Mouse (Mus musculus) neural tube, embryonic 14.5 days (tissue): ENCODE results near the gene Usp21. TPM values are rescaled to one million over a fixed set of nuclear protein-coding genes. Genes with fewer than 3 reads are reported as not detected.

Experiments
- ATAC-seq: fragments of 200-750 bp; cut with Nextera tagmentation; 2 replicates; pipeline ENCODE4 v1.8.0; 2017; ENCODE audit warnings: low read depth, mild to moderate bottlenecking, moderate TSS enrichment, moderate library complexity
- H3K27ac ChIP-seq: fragments of 300-500 bp; sonication (generic); 2 replicates; pipeline ENCODE4 v1.5.1; 2014; ENCODE audit warnings: low read depth, mild to moderate bottlenecking, control low read depth, low read length, moderate library complexity, mixed read lengths
- H3K27me3 ChIP-seq: fragments of 300-500 bp; sonication (generic); 2 replicates; pipeline ENCODE4 v1.6.1; 2014; ENCODE audit warnings: low read length; ENCODE audit not compliant: control insufficient read depth, insufficient read depth
- H3K36me3 ChIP-seq: fragments of 300-500 bp; sonication (generic); 2 replicates; pipeline ENCODE4 v1.6.1; 2014; ENCODE audit warnings: low read length, mixed read lengths; ENCODE audit not compliant: control insufficient read depth, insufficient read depth
- H3K4me1 ChIP-seq: fragments of 300-500 bp; sonication (generic); 2 replicates; pipeline ENCODE4 v1.6.1; 2014; ENCODE audit warnings: low read length; ENCODE audit not compliant: control insufficient read depth, insufficient read depth
- H3K4me2 ChIP-seq: fragments of 300-500 bp; sonication (generic); 2 replicates; pipeline ENCODE4 v1.6.1; 2014; ENCODE audit warnings: mild to moderate bottlenecking, low read depth, low read length, control low read depth
- H3K4me3 ChIP-seq: fragments of 300-500 bp; sonication (generic); 2 replicates; pipeline ENCODE4 v1.5.1; 2014; ENCODE audit warnings: low read depth, low read length, control low read depth, mixed read lengths
- H3K9ac ChIP-seq: fragments of 300-500 bp; sonication (generic); replicated peaks from 2 replicates; pipeline ENCODE4 v1.6.1; 2014; ENCODE audit warnings: low read depth, mild to moderate bottlenecking, control low read depth, low read length, mixed read lengths
- H3K9me3 ChIP-seq: fragments of 300-500 bp; sonication (generic); 2 replicates; pipeline ENCODE4 v1.6.1; 2016; ENCODE audit warnings: low read length; ENCODE audit not compliant: control insufficient read depth
- WGBS: fragments of 180-500 bp; shearing (Covaris S2); extraction: QIAGEN DNeasy Blood & Tissue Kit; methylation state at CpG from one replicate; pipeline ENCODE4 v1.1.7; 2014; 5-methylcytosine and 5-hydroxymethylcytosine counted together
- polyA plus RNA-seq: library from polyadenylated mRNA; unstranded; fragments of >200 nt; fragmentation: Nextera tagmentation; extraction: Ambion mirVana; gene quantifications from 2 replicates; pipeline ENCODE4 v1.2.1, GENCODE M21; 2014

Gene Usp21
- polyA plus RNA-seq, 1 experiment from 2014 or later = 76.8 TPM

- H3K4me1 ChIP-seq = peaks cover 8% of the 10 kb centered on the region
- peak overlapping the region; percentile 72 for H3K4me3 ChIP-seq
- H3K4me2 ChIP-seq = peak overlapping the region; percentile 65
- H3K9me3 ChIP-seq = no peaks in the 10 kb centered on the region
- 87% methylated on average over 3 of the region's 3 CpGs for WGBS
- H3K27me3 ChIP-seq = no peaks in the 10 kb centered on the region; the same call in 1 of the 2 replicates
- no peak for ATAC-seq
- H3K36me3 ChIP-seq = no peaks in the 10 kb centered on the region; the same call in 1 of the 2 replicates
- H3K27ac ChIP-seq = no peak overlapping the region
- no peak overlapping the region for H3K9ac ChIP-seq
These were observed 5.6 kb upstream of the Usp21 start for GRCm38 (mm10) chr1:171293351-171293750.

GRCm38 (mm10) chr1:171288328-171288727 is 537 bp upstream of the Usp21 start:
- no peak for ATAC-seq
- no peak overlapping the region for H3K9ac ChIP-seq
- H3K27me3 ChIP-seq = no peaks in the 10 kb centered on the region
- peaks cover 12% of the 10 kb centered on the region for H3K4me1 ChIP-seq
- peak overlapping the region; percentile 18; the same call in 1 of the 2 replicates for H3K27ac ChIP-seq
- peaks cover 13% of the 10 kb centered on the region for H3K36me3 ChIP-seq
- H3K4me2 ChIP-seq = peak overlapping the region; percentile 70; the same call in 1 of the 2 replicates
- no peaks in the 10 kb centered on the region for H3K9me3 ChIP-seq
- peak overlapping the region; percentile 94; the same call in 1 of the 2 replicates for H3K4me3 ChIP-seq
- WGBS = 63% methylated on average over 4 of the region's 4 CpGs

GRCm38 (mm10) chr1:171286517-171286916 is 1.3 kb downstream of the Usp21 start:
- H3K4me3 ChIP-seq = peak overlapping the region; percentile 94; the same call in 1 of the 2 replicates
- no peaks in the 10 kb centered on the region for H3K9me3 ChIP-seq
- 93% methylated on average over 19 of the region's 19 CpGs for WGBS
- H3K27ac ChIP-seq = no peak overlapping the region
- H3K4me1 ChIP-seq = peaks cover 9% of the 10 kb centered on the region
- H3K4me2 ChIP-seq = peak overlapping the region; percentile 70
- no peaks in the 10 kb centered on the region for H3K27me3 ChIP-seq
- peaks cover 18% of the 10 kb centered on the region for H3K36me3 ChIP-seq
- H3K9ac ChIP-seq = peak overlapping the region; percentile 98; the same call in 1 of the 2 replicates
- ATAC-seq = no peak

GRCm38 (mm10) chr1:171285096-171285892 is 2.5 kb downstream of the Usp21 start:
- peaks cover 10% of the 10 kb centered on the region for H3K4me1 ChIP-seq
- no peak overlapping the region for H3K27ac ChIP-seq
- no peak for ATAC-seq
- no peak overlapping the region for H3K4me3 ChIP-seq
- no peak overlapping the region for H3K4me2 ChIP-seq
- WGBS = 86% methylated on average over 20 of the region's 20 CpGs
- peaks cover 18% of the 10 kb centered on the region for H3K36me3 ChIP-seq
- no peak overlapping the region for H3K9ac ChIP-seq
- no peaks in the 10 kb centered on the region for H3K27me3 ChIP-seq
- no peaks in the 10 kb centered on the region for H3K9me3 ChIP-seq

- H3K9ac ChIP-seq = no peak overlapping the region
- H3K4me3 ChIP-seq = no peak overlapping the region
- WGBS = 89% methylated on average over 15 of the region's 15 CpGs
- no peak overlapping the region for H3K4me2 ChIP-seq
- peaks cover 18% of the 10 kb centered on the region for H3K36me3 ChIP-seq
- peaks cover 16% of the 10 kb centered on the region for H3K4me1 ChIP-seq
- H3K9me3 ChIP-seq = no peaks in the 10 kb centered on the region
- no peak overlapping the region for H3K27ac ChIP-seq
- no peak for ATAC-seq
- no peaks in the 10 kb centered on the region for H3K27me3 ChIP-seq
These were observed 3.3 kb downstream of the Usp21 start for GRCm38 (mm10) chr1:171284491-171284890.

GRCm38 (mm10) chr1:171283188-171284160 is 4.3 kb downstream of the Usp21 start:
- Histone ChIP-seq H3K4me1 (peaks cover 16% of the 10 kb centered on the region), H3K4me3 (no peak overlapping the region), H3K4me2 (no peak overlapping the region), H3K9me3 (no peaks in the 10 kb centered on the region), H3K27ac (no peak overlapping the region), H3K9ac (no peak overlapping the region), H3K36me3 (peaks cover 18% of the 10 kb centered on the region), H3K27me3 (no peaks in the 10 kb centered on the region)
- no peak for ATAC-seq
- WGBS = 93% methylated on average over 18 of the region's 18 CpGs

GRCm38 (mm10) chr1:171282086-171282805 is 5.5 kb downstream of the Usp21 start:
- peaks cover 16% of the 10 kb centered on the region for H3K4me1 ChIP-seq
- no peak overlapping the region for H3K27ac ChIP-seq
- peaks cover 22% of the 10 kb centered on the region for H3K36me3 ChIP-seq
- 82% methylated on average over 18 of the region's 18 CpGs for WGBS
- ATAC-seq = no peak
- no peaks in the 10 kb centered on the region for H3K27me3 ChIP-seq
- H3K9me3 ChIP-seq = no peaks in the 10 kb centered on the region
- no peak overlapping the region for H3K4me2 ChIP-seq
- no peak overlapping the region for H3K4me3 ChIP-seq
- H3K9ac ChIP-seq = no peak overlapping the region

- Histone ChIP-seq H3K9me3 (no peaks in the 10 kb centered on the region), H3K9ac (0 out of 2 replicates have a peak overlapping the region, but pooled peaks have one; percentile 12), H3K36me3 (peaks cover 29% of the 10 kb centered on the region), H3K4me1 (peaks cover 13% of the 10 kb centered on the region), H3K4me3 (peak overlapping the region; percentile 48), H3K4me2 (peak overlapping the region; percentile 49), H3K27ac (peak overlapping the region; percentile 60; the same call in 1 of the 2 replicates), H3K27me3 (no peaks in the 10 kb centered on the region)
- peak; percentile 42 for ATAC-seq
- WGBS = under 1% methylated on average over 10 of the region's 10 CpGs
These were observed 6.3 kb downstream of the Usp21 start for GRCm38 (mm10) chr1:171281528-171281923.
